Mouse (Mus musculus): Measurements from ENCODE around the gene Syt2. TPM values are rescaled to one million over a fixed set of nuclear protein-coding genes. Genes with fewer than 3 reads are reported as not detected.

Syt2 gene
- polyA plus RNA-seq, 1 experiment, result 1.1 TPM

DNA sequence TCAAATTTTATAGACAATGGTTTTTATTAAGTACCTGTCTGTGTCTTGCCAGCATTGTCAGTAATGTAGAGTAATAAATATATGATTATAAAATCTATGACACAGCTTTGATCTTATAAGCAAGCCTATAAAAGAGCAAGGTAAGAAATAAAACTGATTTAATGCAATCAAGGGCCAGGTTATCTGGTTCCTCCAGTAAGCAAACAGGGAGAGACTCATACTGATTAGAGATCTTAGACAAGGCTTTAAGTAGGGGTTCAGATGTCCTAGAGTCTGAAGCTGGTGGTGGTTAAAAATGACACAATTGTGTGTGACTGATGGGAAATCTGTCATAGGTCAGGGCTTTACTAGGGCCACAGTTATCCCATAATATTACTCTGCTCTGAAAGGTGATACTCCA is 145.0 kb downstream of the Syt2 start:
- no peak for DNase-seq
- TF ChIP-seq CTCF (conservative IDR thresholded peaks at IDR 0.05; ENCODE audit: insufficient read depth, insufficient read length, low read depth, low read length), result no peak
- no peak for TF ChIP-seq POLR2A (IDR thresholded peaks at IDR 0.05; ENCODE audit: low read depth, low read length)
- Histone ChIP-seq H3K27ac (ENCODE audit: insufficient read depth, low read depth, low read length) (no peak overlapping the region), H3K27me3 (replicated peaks; ENCODE audit: control insufficient read depth, insufficient read depth, low read length) (no peaks in the 10 kb centered on the region), H3K36me3 (ENCODE audit: control insufficient read depth, insufficient read depth, low read length) (no peaks in the 10 kb centered on the region), H3K4me3 (ENCODE audit: insufficient read depth, low read depth, low read length) (no peak overlapping the region), H3K4me1 (ENCODE audit: control insufficient read depth, insufficient read depth, low read length) (no peaks in the 10 kb centered on the region)

DNA sequence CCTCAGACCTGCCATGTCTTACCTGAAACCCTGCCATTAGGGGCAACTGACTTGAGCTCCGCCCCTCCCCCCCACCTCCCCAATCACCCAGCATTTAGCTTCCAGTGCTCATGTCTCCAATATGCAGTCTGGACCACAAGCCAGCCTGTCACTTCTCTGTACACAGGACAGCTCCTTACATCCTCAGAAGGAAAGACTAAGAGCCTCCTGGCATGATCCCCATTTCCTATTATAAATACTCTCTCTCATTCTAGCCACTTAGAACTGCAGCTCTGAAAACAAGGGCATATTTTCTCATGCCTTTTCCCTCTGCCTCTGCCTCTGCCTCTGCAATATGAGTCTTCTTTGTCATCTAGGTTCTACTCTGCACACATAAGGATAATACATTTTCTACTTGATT is 149.6 kb downstream of the Syt2 start:
- Histone ChIP-seq H3K36me3 (ENCODE audit: control insufficient read depth, insufficient read depth, low read length) (no peaks in the 10 kb centered on the region; the same call in 1 of the 2 replicates), H3K4me1 (ENCODE audit: control insufficient read depth, insufficient read depth, low read length) (no peaks in the 10 kb centered on the region), H3K4me3 (ENCODE audit: insufficient read depth, low read depth, low read length) (no peak overlapping the region), H3K27me3 (replicated peaks; ENCODE audit: control insufficient read depth, insufficient read depth, low read length) (no peaks in the 10 kb centered on the region), H3K27ac (ENCODE audit: insufficient read depth, low read depth, low read length) (no peak overlapping the region)
- DNase-seq, result no peak
- no peak for TF ChIP-seq CTCF (conservative IDR thresholded peaks at IDR 0.05; ENCODE audit: insufficient read depth, insufficient read length, low read depth, low read length)
- no peak for TF ChIP-seq POLR2A (IDR thresholded peaks at IDR 0.05; ENCODE audit: low read depth, low read length)
- 100% methylated on average over 1 of the region's 1 CpGs for WGBS

DNA sequence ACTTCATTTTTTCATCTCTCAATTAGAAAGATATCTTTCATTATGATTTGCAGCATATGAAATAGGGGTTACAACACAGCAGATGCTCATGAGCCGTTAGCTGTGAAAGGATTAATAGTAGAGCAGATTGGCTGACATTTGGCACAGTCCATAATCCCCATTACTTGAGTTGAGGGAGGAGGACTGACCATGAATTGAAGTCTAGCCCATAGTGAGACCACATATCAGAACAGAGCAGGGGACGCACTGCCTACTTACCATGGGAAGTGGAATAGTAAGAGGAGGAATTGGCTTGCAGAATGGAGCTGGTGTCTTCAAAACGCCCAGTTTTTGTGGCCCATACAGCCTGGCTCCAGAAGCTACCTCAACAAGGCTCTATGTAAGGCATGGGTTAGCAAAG is 150.1 kb downstream of the Syt2 start:
- WGBS, result 83% methylated on average over 3 of the region's 3 CpGs
- Histone ChIP-seq H3K4me3 (ENCODE audit: insufficient read depth, low read depth, low read length) (no peak overlapping the region), H3K27ac (ENCODE audit: insufficient read depth, low read depth, low read length) (no peak overlapping the region), H3K36me3 (ENCODE audit: control insufficient read depth, insufficient read depth, low read length) (no peaks in the 10 kb centered on the region; the same call in 1 of the 2 replicates), H3K4me1 (ENCODE audit: control insufficient read depth, insufficient read depth, low read length) (no peaks in the 10 kb centered on the region), H3K27me3 (replicated peaks; ENCODE audit: control insufficient read depth, insufficient read depth, low read length) (no peaks in the 10 kb centered on the region)
- TF ChIP-seq CTCF (conservative IDR thresholded peaks at IDR 0.05; ENCODE audit: insufficient read depth, insufficient read length, low read depth, low read length) (no peak), POLR2A (IDR thresholded peaks at IDR 0.05; ENCODE audit: low read depth, low read length) (no peak)
- DNase-seq, result no peak

GRCm38 (mm10) chr1:134801758-134802157 is 155.3 kb downstream of the Syt2 start:
- Histone ChIP-seq H3K27me3 (replicated peaks; ENCODE audit: control insufficient read depth, insufficient read depth, low read length) (no peaks in the 10 kb centered on the region), H3K4me3 (ENCODE audit: insufficient read depth, low read depth, low read length) (peak overlapping the region; percentile 40), H3K27ac (ENCODE audit: insufficient read depth, low read depth, low read length) (0 out of 2 replicates have a peak overlapping the region, but pooled peaks have one; percentile 7), H3K4me1 (ENCODE audit: control insufficient read depth, insufficient read depth, low read length) (peaks cover 8% of the 10 kb centered on the region; the same call in 1 of the 2 replicates), H3K36me3 (ENCODE audit: control insufficient read depth, insufficient read depth, low read length) (no peaks in the 10 kb centered on the region; the same call in 1 of the 2 replicates)
- 76% methylated on average over 7 of the region's 7 CpGs for WGBS
- no peak for DNase-seq
- TF ChIP-seq CTCF (conservative IDR thresholded peaks at IDR 0.05; ENCODE audit: insufficient read depth, insufficient read length, low read depth, low read length), result no peak
- TF ChIP-seq POLR2A (IDR thresholded peaks at IDR 0.05; ENCODE audit: low read depth, low read length), result no peak

DNA sequence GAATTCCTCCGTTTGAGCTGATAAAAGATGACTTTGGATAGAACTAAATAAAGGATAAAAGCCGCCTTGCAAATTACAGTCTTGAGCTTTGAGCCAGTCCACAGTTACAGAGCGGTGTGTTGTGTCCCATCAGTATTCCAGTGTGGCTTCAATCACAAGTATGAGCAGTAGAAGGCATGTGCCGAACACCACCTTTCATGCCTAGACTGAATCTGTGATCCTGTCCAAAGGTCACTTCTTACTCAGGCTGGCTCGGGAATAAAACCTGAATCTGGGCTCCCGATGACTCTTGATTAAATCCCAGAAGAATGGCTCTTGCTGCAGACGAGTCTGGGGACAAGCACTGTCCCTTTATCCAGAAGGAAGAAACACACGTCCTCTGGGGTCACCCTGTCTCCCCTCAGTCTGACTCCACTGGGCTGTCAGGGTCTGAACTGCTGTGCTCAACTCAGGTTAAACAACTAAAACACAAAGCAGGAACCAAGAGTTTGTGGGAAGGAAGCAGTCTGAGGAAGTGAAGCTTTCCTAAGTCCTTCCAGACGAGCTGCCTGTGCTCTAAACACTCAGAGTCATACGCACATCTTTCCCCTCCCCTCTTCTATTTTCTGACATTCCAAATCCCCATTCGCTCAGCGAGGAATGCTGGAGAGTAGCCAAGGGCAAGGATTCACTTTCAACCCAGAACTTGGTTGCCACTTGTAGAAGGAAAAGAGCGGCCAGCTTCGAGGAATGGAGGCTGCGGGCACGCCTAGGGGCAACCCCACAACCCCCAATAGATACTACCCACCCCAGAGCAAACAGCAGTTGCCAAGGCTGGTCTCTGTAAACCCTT is 157.0 kb downstream of the Syt2 start:
- no peak for TF ChIP-seq CTCF (conservative IDR thresholded peaks at IDR 0.05; ENCODE audit: insufficient read depth, insufficient read length, low read depth, low read length)
- no peak for TF ChIP-seq POLR2A (IDR thresholded peaks at IDR 0.05; ENCODE audit: low read depth, low read length)
- H3K27me3 ChIP-seq (replicated peaks; ENCODE audit: control insufficient read depth, insufficient read depth, low read length), result no peaks in the 10 kb centered on the region
- WGBS, result 22% methylated on average over 16 of the region's 16 CpGs
- H3K36me3 ChIP-seq (ENCODE audit: control insufficient read depth, insufficient read depth, low read length), result no peaks in the 10 kb centered on the region
- peaks cover 8% of the 10 kb centered on the region; the same call in 1 of the 2 replicates for H3K4me1 ChIP-seq (ENCODE audit: control insufficient read depth, insufficient read depth, low read length)
- peak overlapping the region; percentile 31; the same call in 1 of the 2 replicates for H3K4me3 ChIP-seq (ENCODE audit: insufficient read depth, low read depth, low read length)
- peak overlapping the region; percentile 41 for H3K27ac ChIP-seq (ENCODE audit: insufficient read depth, low read depth, low read length)
- DNase-seq, result peak; percentile 79

DNA sequence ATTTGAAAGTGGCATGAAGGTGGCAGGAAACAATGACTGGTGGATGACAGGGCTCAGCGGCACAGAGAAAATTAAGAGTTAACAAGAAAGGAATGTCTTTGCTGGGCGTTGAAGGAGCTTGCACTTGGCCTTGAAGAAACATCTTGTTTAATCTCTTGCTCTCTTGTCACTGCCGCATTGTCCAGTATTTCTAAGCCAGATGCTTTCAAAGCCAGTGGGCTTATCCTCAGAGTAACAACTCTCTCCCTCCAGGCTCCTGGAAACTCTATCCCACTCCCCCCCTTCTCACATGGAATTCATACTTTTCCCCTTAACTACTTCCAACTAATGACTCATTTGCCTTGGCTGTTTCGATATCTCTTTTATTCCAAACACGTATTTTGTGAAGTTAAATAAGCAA is 157.9 kb downstream of the Syt2 start:
- peaks cover 8% of the 10 kb centered on the region; the same call in 1 of the 2 replicates for H3K4me1 ChIP-seq (ENCODE audit: control insufficient read depth, insufficient read depth, low read length)
- no peaks in the 10 kb centered on the region for H3K27me3 ChIP-seq (replicated peaks; ENCODE audit: control insufficient read depth, insufficient read depth, low read length)
- 66% methylated on average over 5 of the region's 5 CpGs for WGBS
- no peak for DNase-seq
- H3K4me3 ChIP-seq (ENCODE audit: insufficient read depth, low read depth, low read length), result no peak overlapping the region
- no peaks in the 10 kb centered on the region for H3K36me3 ChIP-seq (ENCODE audit: control insufficient read depth, insufficient read depth, low read length)
- H3K27ac ChIP-seq (ENCODE audit: insufficient read depth, low read depth, low read length), result peak overlapping the region; percentile 39
- TF ChIP-seq POLR2A (IDR thresholded peaks at IDR 0.05; ENCODE audit: low read depth, low read length), result no peak
- no peak for TF ChIP-seq CTCF (conservative IDR thresholded peaks at IDR 0.05; ENCODE audit: insufficient read depth, insufficient read length, low read depth, low read length)

DNA sequence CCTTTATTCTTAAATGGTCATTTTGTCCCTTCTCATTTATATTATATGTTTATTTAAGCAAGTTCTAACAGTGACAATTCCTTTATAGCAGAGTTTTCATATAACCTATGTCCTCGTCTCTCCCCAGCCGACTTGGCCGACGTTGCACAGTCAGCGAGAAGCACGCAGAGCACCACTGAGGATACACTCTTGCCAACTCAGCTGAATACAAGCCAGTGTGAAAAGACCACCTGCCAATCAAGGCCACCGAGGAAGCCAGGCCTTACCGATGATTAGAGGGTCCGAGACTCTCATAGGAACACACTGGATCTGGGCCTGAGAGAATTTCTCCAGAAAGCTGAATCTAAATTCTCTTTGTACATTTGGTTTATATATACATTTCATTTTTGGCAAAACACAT is 159.0 kb downstream of the Syt2 start:
- no peak for DNase-seq

More for the DNA sequence above, 159.0 kb downstream of the Syt2 start:
- Histone ChIP-seq H3K4me1 (ENCODE audit: control insufficient read depth, insufficient read depth, low read length) (peaks cover 8% of the 10 kb centered on the region; the same call in 1 of the 2 replicates), H3K36me3 (ENCODE audit: control insufficient read depth, insufficient read depth, low read length) (no peaks in the 10 kb centered on the region), H3K27me3 (replicated peaks; ENCODE audit: control insufficient read depth, insufficient read depth, low read length) (no peaks in the 10 kb centered on the region), H3K27ac (ENCODE audit: insufficient read depth, low read depth, low read length) (no peak overlapping the region), H3K4me3 (ENCODE audit: insufficient read depth, low read depth, low read length) (no peak overlapping the region)
- WGBS, result 93% methylated on average over 9 of the region's 9 CpGs
- TF ChIP-seq POLR2A (IDR thresholded peaks at IDR 0.05; ENCODE audit: low read depth, low read length), result no peak
- TF ChIP-seq CTCF (conservative IDR thresholded peaks at IDR 0.05; ENCODE audit: insufficient read depth, insufficient read length, low read depth, low read length), result no peak

Other genes starting within 250 kb of the Syt2 start
- 41.9 and 56.8 TPM in 2 replicates for gene Cyb5r1, start 241.1 kb upstream of the Syt2 start, polyA plus RNA-seq (2012; rRNA removed)
- 113 and 119 TPM in 2 replicates for gene Adipor1, start 231.3 kb upstream of the Syt2 start, polyA plus RNA-seq (2012; rRNA removed)
- gene Klhl12, start 191.1 kb upstream of the Syt2 start, polyA plus RNA-seq (2012; rRNA removed), result 8.1 and 9.6 TPM in 2 replicates
- 16.1 and 17.9 TPM in 2 replicates for gene Rabif, start 152.0 kb upstream of the Syt2 start, polyA plus RNA-seq (2012; rRNA removed)
- gene Mgat4e, start 97.0 kb upstream of the Syt2 start, polyA plus RNA-seq (2012; rRNA removed), result 0.11 TPM in 1 of 2 replicates, not detected in the other
- 6.1 and 6.2 TPM in 2 replicates for gene Kdm5b, start 86.5 kb upstream of the Syt2 start, polyA plus RNA-seq (2012; rRNA removed)

Measured in kidney, adult 2 months (tissue).